13 mouse cellular contexts compared by ENCODE assay signal in genomic region chr3:24321489-24322405, GRCm38 (mm10).
DNase-seq lines count a peak whose midpoint lies in the region; ATAC-seq and TF ChIP-seq lines count a peak whose summit lies in the region.
"Had no signal": no experiment of that assay in that cellular context is flagged by ENCODE, and none has a peak within 500 bp of the region (broad histone marks: within the 10 kb centered on the region; RNA-seq: fewer than 3 reads in every experiment).

No protein-coding gene starts in this region.

- 75% methylated on average over 11 of the region's 11 CpGs for WGBS in lung, postnatal 0 days
- 62% methylated on average over 11 of the region's 11 CpGs for WGBS in kidney, embryonic 15.5 days
- 74% methylated on average over 11 of the region's 11 CpGs for WGBS in liver, embryonic 11.5 days

- no peaks in the 10 kb centered on the region for H3K9me3 ChIP-seq in lung, postnatal 0 days (ENCODE audit: low read length)
- H3K9me3 ChIP-seq in kidney, embryonic 15.5 days (replicated peaks) = no peaks in the 10 kb centered on the region
- H3K9me3 ChIP-seq in liver, embryonic 11.5 days (ENCODE audit: control insufficient read depth, low read length) = no peaks in the 10 kb centered on the region
- H3K9me3 ChIP-seq: forebrain, embryonic 10.5 days; hindbrain, embryonic 13.5 days; liver, embryonic 13.5 days had no signal

- no peak overlapping the region for H3K4me2 ChIP-seq in lung, postnatal 0 days (replicated peaks; ENCODE audit: low read depth, low read length)
- H3K4me2 ChIP-seq in kidney, embryonic 15.5 days = no peak overlapping the region
- no peak overlapping the region for H3K4me2 ChIP-seq in liver, embryonic 11.5 days
- H3K4me2 ChIP-seq: hindbrain, embryonic 13.5 days; liver, embryonic 13.5 days had no signal

- H3K36me3 ChIP-seq in lung, postnatal 0 days (ENCODE audit: insufficient read depth, low read length) = no peaks in the 10 kb centered on the region
- no peaks in the 10 kb centered on the region for H3K36me3 ChIP-seq in kidney, embryonic 15.5 days
- no peaks in the 10 kb centered on the region for H3K36me3 ChIP-seq in liver, embryonic 11.5 days (ENCODE audit: control insufficient read depth, insufficient read depth, low read length)
- H3K36me3 ChIP-seq: forebrain, embryonic 10.5 days; hindbrain, embryonic 13.5 days; liver, embryonic 13.5 days had no signal

- TF ChIP-seq EP300 in lung, postnatal 0 days (IDR thresholded peaks at IDR 0.05) = no peak

- no peak for DNase-seq in lung, postnatal 0 days (ENCODE audit: low spot score)
- DNase-seq in lung, adult 18-20 months = no peak
- DNase-seq in R1 (ENCODE audit: low read depth, low spot score) = peak; percentile 52
- DNase-seq in retina, postnatal 1 day = peak; percentile 6
- DNase-seq in thymus, postnatal 0 days (ENCODE audit: low spot score) = no peak
- no peak for DNase-seq in liver, embryonic 11.5 days (ENCODE audit: low spot score)
- DNase-seq: cerebellum, postnatal 36 days; heart, adult 2 months; liver, embryonic 13.5 days; thymus, postnatal 25 days had no signal

- ATAC-seq in lung, postnatal 0 days = no peak
- peak; percentile 49; the same call in 1 of the 2 replicates for ATAC-seq in kidney, embryonic 15.5 days (replicated peaks; ENCODE audit: low FRiP score)
- ATAC-seq in liver, embryonic 11.5 days (replicated peaks; ENCODE audit: low FRiP score) = no peak

- no peak overlapping the region for H3K4me3 ChIP-seq in lung, postnatal 0 days (ENCODE audit: low read depth, low read length)
- H3K4me3 ChIP-seq in kidney, embryonic 15.5 days (replicated peaks) = no peak overlapping the region
- no peak overlapping the region for H3K4me3 ChIP-seq in liver, embryonic 11.5 days (ENCODE audit: low read depth, low read length)
- H3K4me3 ChIP-seq: forebrain, embryonic 10.5 days; heart, adult 2 months; hindbrain, embryonic 13.5 days; liver, embryonic 13.5 days had no signal

- H3K27me3 ChIP-seq in lung, postnatal 0 days (replicated peaks; ENCODE audit: insufficient read depth, low read length) = no peaks in the 10 kb centered on the region
- no peaks in the 10 kb centered on the region for H3K27me3 ChIP-seq in kidney, embryonic 15.5 days
- H3K27me3 ChIP-seq in liver, embryonic 11.5 days (replicated peaks; ENCODE audit: control insufficient read depth, insufficient read depth, low read length) = no peaks in the 10 kb centered on the region
- H3K27me3 ChIP-seq: hindbrain, embryonic 13.5 days; liver, embryonic 13.5 days had no signal

- no peak overlapping the region for H3K27ac ChIP-seq in lung, postnatal 0 days (ENCODE audit: low read length)
- H3K27ac ChIP-seq in kidney, embryonic 15.5 days = no peak overlapping the region
- no peak overlapping the region for H3K27ac ChIP-seq in liver, embryonic 11.5 days (ENCODE audit: low read depth, low read length)
- H3K27ac ChIP-seq: forebrain, embryonic 10.5 days; heart, adult 2 months; hindbrain, embryonic 13.5 days; liver, embryonic 13.5 days had no signal

- H3K4me1 ChIP-seq in lung, postnatal 0 days (ENCODE audit: insufficient read depth, low read depth, low read length) = no peaks in the 10 kb centered on the region
- H3K4me1 ChIP-seq in kidney, embryonic 15.5 days = no peaks in the 10 kb centered on the region
- no peaks in the 10 kb centered on the region for H3K4me1 ChIP-seq in liver, embryonic 11.5 days (replicated peaks; ENCODE audit: control insufficient read depth, insufficient read depth, low read length)
- H3K4me1 ChIP-seq: forebrain, embryonic 10.5 days; hindbrain, embryonic 13.5 days; liver, embryonic 13.5 days had no signal

- peak; percentile 13; the same call in 1 of the 2 replicates for TF ChIP-seq CTCF in lung, postnatal 0 days (IDR thresholded peaks at IDR 0.05)

- H3K9ac ChIP-seq in lung, postnatal 0 days (replicated peaks; ENCODE audit: low read depth) = no peak overlapping the region
- H3K9ac ChIP-seq in kidney, embryonic 15.5 days = no peak overlapping the region
- H3K9ac ChIP-seq in liver, embryonic 11.5 days (ENCODE audit: low read depth, low read length) = no peak overlapping the region
- H3K9ac ChIP-seq: hindbrain, embryonic 13.5 days; liver, embryonic 13.5 days had no signal

Comparison
In these comparisons a context has a peak if more than half of its experiments do, and no peak if none do; other contexts are left out.
1. DNase-seq: peak in R1 (single experiment) and retina, postnatal 1 day (single experiment); none in lung, postnatal 0 days (single experiment), lung, adult 18-20 months (0 of 2), thymus, postnatal 0 days (single experiment) and liver, embryonic 11.5 days (single experiment).